Mouse (Mus musculus) CH12F3 (cell line): Measurements from ENCODE around the gene Ykt6.

Experiments used
- in situ Hi-C: fragments of 300-500 bp; cut with MboI; formaldehyde crosslinking; loops from 2 replicates; pipeline ENCODE4 v1.14.3; 2020; ENCODE audit warnings: low sequenced_read_pairs

Ykt6 gene

GRCm38 (mm10) chr11:6016368-6016767 is 60.9 kb downstream of the Ykt6 start:
- in situ Hi-C loops = no loop called here

GRCm38 (mm10) chr11:6016797-6017395 is 61.4 kb downstream of the Ykt6 start:
- in situ Hi-C loops = no loop called here
